Mouse (Mus musculus) ES-Bruce4 (cell line): ENCODE data around the gene Chrna9.

Experiments used
- CTCF ChIP-seq: IDR thresholded peaks from one replicate; pipeline ENCODE4 v1.8.1; 2011; ENCODE audit warnings: low read depth, low read length
- POLR2A ChIP-seq: IDR thresholded peaks from one replicate; pipeline ENCODE4 v1.8.1; 2011; ENCODE audit warnings: low read length; ENCODE audit not compliant: insufficient read depth

DNA sequence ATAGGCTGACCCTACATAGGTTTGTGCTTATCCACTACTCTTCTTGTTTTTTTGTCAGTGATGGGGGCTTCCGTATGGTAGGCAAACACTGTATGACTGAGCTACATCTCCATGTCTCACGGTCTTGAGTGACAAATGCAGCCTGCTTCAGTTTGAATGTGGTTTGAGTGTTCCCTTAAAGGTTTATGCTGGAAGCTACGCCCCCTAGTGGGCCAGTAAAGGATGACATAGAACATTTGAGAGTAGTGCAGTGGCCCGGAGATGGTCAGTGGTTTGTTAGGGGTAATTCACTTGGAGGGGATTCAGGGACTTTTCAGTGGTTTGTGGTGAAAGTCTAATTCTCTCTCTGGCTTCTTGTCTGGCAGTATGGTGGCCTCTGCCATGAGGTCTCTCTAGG is 16.8 kb downstream of the Chrna9 start:
- TF ChIP-seq CTCF (no peak), POLR2A (no peak)
